Mouse (Mus musculus) MEL (cell line): ENCODE results near the gene Myrfl. TPM values are rescaled to one million over a fixed set of nuclear protein-coding genes. Genes with fewer than 3 reads are reported as not detected.

Experiments
- DNase-seq: peaks from one replicate; pipeline ENCODE4 v3.0.0; 2011; ENCODE audit warnings: low read depth, low spot score
- H3K27ac ChIP-seq: 2 replicates; pipeline ENCODE4 v1.5.1; 2012; ENCODE audit warnings: low read depth, mild to moderate bottlenecking, control low read depth, low read length, moderate library complexity; ENCODE audit not compliant: control insufficient read depth
- H3K27me3 ChIP-seq, 2 experiments: fragments of 150-350 bp in 1 of 2; sonication (generic) in 1 of 2; 2 replicates each; pipeline ENCODE4 v1.6.1; 2012; ENCODE audit warnings: low read length in 2 of 2, mild to moderate bottlenecking in 2 of 2, improper control_type of control experiment in 1 of 2, moderate library complexity in 1 of 2; ENCODE audit not compliant: insufficient read depth in 2 of 2, control insufficient read depth in 1 of 2
- H3K36me3 ChIP-seq, 2 experiments: 2 replicates each; pipeline ENCODE4 v1.6.1; 2012 to 2014; ENCODE audit warnings: low read length in 2 of 2, improper control_type of control experiment in 1 of 2, inconsistent platforms in 1 of 2, mild to moderate bottlenecking in 1 of 2; ENCODE audit not compliant: insufficient read depth in 2 of 2, control insufficient read depth in 1 of 2
- H3K4me1 ChIP-seq, 2 experiments: fragments of 150-350 bp in 1 of 2; sonication (generic) in 1 of 2; 2 replicates each; pipeline ENCODE4 v1.6.1; 2012; ENCODE audit warnings: low read length in 2 of 2, improper control_type of control experiment in 1 of 2, mild to moderate bottlenecking in 1 of 2; ENCODE audit not compliant: insufficient read depth in 2 of 2, control insufficient read depth in 1 of 2
- H3K4me3 ChIP-seq, 2 experiments: fragments of 150-350 bp in 1 of 2; sonication (generic) in 1 of 2; 2 replicates each; pipeline ENCODE4 v1.5.1; 2012; ENCODE audit warnings: low read depth in 2 of 2, low read length in 2 of 2, mild to moderate bottlenecking in 2 of 2, moderate library complexity in 2 of 2, control low read depth in 1 of 2, improper control_type of control experiment in 1 of 2; ENCODE audit not compliant: control insufficient read depth in 1 of 2, insufficient read depth in 1 of 2
- H3K79me2 ChIP-seq: 2 replicates; pipeline ENCODE4 v1.6.1; 2012; ENCODE audit warnings: mild to moderate bottlenecking, low read length, moderate library complexity; ENCODE audit not compliant: control insufficient read depth, poor library complexity, insufficient read depth
- H3K9ac ChIP-seq: 2 replicates; pipeline ENCODE4 v1.6.1; 2012; ENCODE audit warnings: low read depth, mild to moderate bottlenecking, control low read depth, low read length, moderate library complexity; ENCODE audit not compliant: control insufficient read depth, poor library complexity, severe bottlenecking
- H3K9me3 ChIP-seq: fragments of 150-350 bp; sonication (generic); replicated peaks from 2 replicates; pipeline ENCODE4 v1.6.1; 2012; ENCODE audit warnings: mild to moderate bottlenecking, low read length, improper control_type of control experiment, moderate library complexity; ENCODE audit not compliant: insufficient read depth
- CHD2 ChIP-seq: IDR thresholded peaks from 2 replicates; pipeline ENCODE4 v1.6.1; 2011; ENCODE audit warnings: low read length, improper control_type of control experiment
- E2F4 ChIP-seq: IDR thresholded peaks from 2 replicates; pipeline ENCODE4 v1.6.1; 2011; ENCODE audit warnings: low read depth, low read length, improper control_type of control experiment, borderline replicate concordance
- GATA1 ChIP-seq: IDR thresholded peaks from 2 replicates; pipeline ENCODE4 v1.6.1; 2011; ENCODE audit warnings: low read depth, low read length, improper control_type of control experiment
- JUND ChIP-seq: IDR thresholded peaks from 2 replicates; pipeline ENCODE4 v1.6.1; 2011; ENCODE audit warnings: low read depth, mild to moderate bottlenecking, improper control_type of control experiment, low read length
- MAX ChIP-seq: IDR thresholded peaks from 2 replicates; pipeline ENCODE4 v1.6.1; 2011; ENCODE audit warnings: low read length, improper control_type of control experiment
- MXI1 ChIP-seq: IDR thresholded peaks from 2 replicates; pipeline ENCODE4 v1.6.1; 2011; ENCODE audit warnings: mild to moderate bottlenecking, low read depth, low read length, improper control_type of control experiment
- MYC ChIP-seq: IDR thresholded peaks from 2 replicates; pipeline ENCODE4 v1.6.1; 2011; ENCODE audit warnings: low read depth, mild to moderate bottlenecking, low read length, improper control_type of control experiment, moderate library complexity
- POLR2AphosphoS5 ChIP-seq: IDR thresholded peaks from 2 replicates; pipeline ENCODE4 v1.6.1; 2012; ENCODE audit warnings: low read depth, borderline replicate concordance, mild to moderate bottlenecking, inconsistent platforms, low read length, moderate library complexity, mixed read lengths
- RAD21 ChIP-seq: IDR thresholded peaks from 2 replicates; pipeline ENCODE4 v1.6.1; 2011; ENCODE audit warnings: mild to moderate bottlenecking, low read depth, low read length, improper control_type of control experiment
- RCOR1 ChIP-seq: IDR thresholded peaks from 2 replicates; pipeline ENCODE4 v1.6.1; 2012; ENCODE audit warnings: low read depth, mild to moderate bottlenecking, inconsistent platforms, low read length, improper control_type of control experiment
- SMC3 ChIP-seq: IDR thresholded peaks from 2 replicates; pipeline ENCODE4 v1.6.1; 2011; ENCODE audit warnings: low read depth, low read length, improper control_type of control experiment
- TBP ChIP-seq: IDR thresholded peaks from 2 replicates; pipeline ENCODE4 v1.8.0; 2011; ENCODE audit warnings: low read depth, low read length, improper control_type of control experiment
- TCF12 ChIP-seq: IDR thresholded peaks from 2 replicates; pipeline ENCODE4 v1.6.1; 2014; ENCODE audit warnings: low read depth, mild to moderate bottlenecking, inconsistent platforms, low read length, improper control_type of control experiment, moderate library complexity
- ZC3H11A ChIP-seq: IDR thresholded peaks from 2 replicates; pipeline ENCODE4 v1.6.1; 2012; ENCODE audit warnings: low read depth, mild to moderate bottlenecking, inconsistent platforms, low read length, improper control_type of control experiment
- ZMIZ1 ChIP-seq: IDR thresholded peaks from 2 replicates; pipeline ENCODE4 v1.6.1; 2012; ENCODE audit warnings: low read depth, mild to moderate bottlenecking, inconsistent platforms, low read length, improper control_type of control experiment, moderate library complexity
- ZNF384 ChIP-seq: IDR thresholded peaks from 2 replicates; pipeline ENCODE4 v1.6.1; 2012; ENCODE audit warnings: low read depth, mild to moderate bottlenecking, inconsistent platforms, low read length, improper control_type of control experiment
- polyA plus RNA-seq, 2 experiments: library from polyadenylated mRNA; stranded (reverse) in 1 of 2; unstranded in 1 of 2; fragments of >175 nt in 1 of 2; fragments of >200 nt in 1 of 2; gene quantifications; 2 replicates each; pipeline versions ENCODE4 v1.2.1 to v1.2.4; 2012; ENCODE audit warnings: low replicate concordance in 2 of 2, low read depth in 1 of 2; ENCODE audit not compliant: insufficient read length in 2 of 2, insufficient read depth in 1 of 2, missing spikeins in 1 of 2
- total RNA-seq: library from RNA; depleted of rRNA; stranded (reverse); fragments of 300-350 nt; gene quantifications from 2 replicates; pipeline ENCODE4 v1.2.3, GENCODE M21; 2012; rRNA removed

Gene Myrfl
- total and polyA plus RNA-seq, 3 experiments = 0.03 TPM; not detected in 2

DNA sequence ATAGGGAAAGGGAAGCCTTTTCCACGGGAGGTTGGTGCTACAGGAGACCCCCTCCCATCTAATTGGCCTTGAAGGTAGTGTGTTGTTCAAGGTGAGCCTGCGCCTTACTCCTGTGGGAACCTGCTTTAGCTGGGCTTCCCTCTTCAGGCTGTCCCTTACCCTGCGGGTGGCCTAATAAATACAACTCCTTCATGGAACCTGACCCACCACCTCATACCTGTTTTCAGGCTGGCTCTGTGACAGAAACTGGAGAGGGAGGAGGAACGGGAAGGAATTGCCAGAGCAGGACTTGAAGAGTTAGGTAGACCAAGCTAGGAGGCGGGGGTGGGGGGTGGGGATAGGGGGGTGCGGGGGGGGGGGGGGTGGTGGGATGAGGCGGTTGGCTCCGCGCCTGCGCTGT, 167.9 kb downstream of the Myrfl start:
- Histone ChIP-seq H3K4me1 (no peaks in the 10 kb centered on the region), H3K9ac (no peak overlapping the region), H3K27ac (no peak overlapping the region), H3K9me3 (no peaks in the 10 kb centered on the region), H3K27me3 (no peaks in the 10 kb centered on the region), H3K4me3 (no peak overlapping the region), H3K36me3 (no peaks in the 10 kb centered on the region), H3K79me2 (no peaks in the 10 kb centered on the region)
- TF ChIP-seq GATA1 = no peak
- TF ChIP-seq MXI1 = no peak
- no peak for TF ChIP-seq MYC
- DNase-seq = no peak

DNA sequence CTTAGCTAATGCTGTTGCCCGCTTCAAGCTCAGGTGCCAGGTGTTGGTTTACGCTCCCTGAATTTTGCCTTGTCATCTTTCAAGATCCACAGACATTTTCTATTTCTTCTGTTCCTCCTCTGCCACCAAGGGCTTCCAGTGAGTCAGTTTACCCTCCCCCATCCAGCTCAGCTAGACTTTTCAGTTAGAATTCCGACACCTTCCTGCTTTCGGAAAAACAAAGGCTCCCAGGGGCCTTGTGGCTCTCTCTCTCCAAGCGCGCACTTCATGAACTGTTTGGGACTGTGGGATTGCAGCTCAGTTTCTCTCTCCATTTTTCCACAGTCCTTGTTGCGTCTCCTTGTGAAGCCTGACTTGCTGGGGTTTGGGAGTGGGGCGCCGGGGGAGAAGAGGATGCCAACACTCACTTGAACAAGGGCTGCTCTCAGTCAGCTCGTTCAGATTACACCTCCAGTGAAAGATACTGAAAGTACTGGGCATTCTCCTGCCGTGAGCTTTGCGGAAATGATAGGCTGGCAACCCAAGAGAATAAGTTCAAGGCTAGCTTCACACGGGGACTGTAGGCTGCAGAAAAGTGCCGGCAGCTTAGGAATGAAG, 168.9 kb downstream of the Myrfl start:
- Histone ChIP-seq H3K27me3 (no peaks in the 10 kb centered on the region), H3K9ac (no peak overlapping the region), H3K4me3 (no peak overlapping the region), H3K79me2 (no peaks in the 10 kb centered on the region), H3K4me1 (no peaks in the 10 kb centered on the region), H3K27ac (no peak overlapping the region), H3K9me3 (no peaks in the 10 kb centered on the region), H3K36me3 (no peaks in the 10 kb centered on the region)
- no peak for TF ChIP-seq GATA1
- TF ChIP-seq SMC3 = no peak
- no peak for TF ChIP-seq CHD2
- no peak for TF ChIP-seq MYC
- no peak for TF ChIP-seq JUND
- TF ChIP-seq ZC3H11A = no peak
- no peak for TF ChIP-seq RCOR1
- TF ChIP-seq ZNF384 = no peak
- no peak for TF ChIP-seq POLR2AphosphoS5
- TF ChIP-seq TBP = no peak
- no peak for TF ChIP-seq TCF12
- TF ChIP-seq RAD21 = no peak
- TF ChIP-seq E2F4 = no peak
- TF ChIP-seq ZMIZ1 = no peak
- TF ChIP-seq MAX = no peak
- no peak for TF ChIP-seq MXI1
- DNase-seq = no peak

Other genes with a start within 250 kb of the Myrfl start
- gene Rab3ip, start 53.9 kb upstream of the Myrfl start, total RNA-seq = 15.2 and 16.8 TPM in 2 replicates
- gene Rab3ip, start 53.9 kb upstream of the Myrfl start, polyA plus RNA-seq = 10 to 100 TPM in 1 of 2 experiments, not detected in 1; 23.2 TPM
- gene Gm10271, start 75.7 kb upstream of the Myrfl start, total RNA-seq = not detected in 2 replicates
- gene Gm10271, start 75.7 kb upstream of the Myrfl start, polyA plus RNA-seq = not detected
- not detected in 2 replicates for gene Best3, start 89.4 kb upstream of the Myrfl start, total RNA-seq
- gene Best3, start 89.4 kb upstream of the Myrfl start, polyA plus RNA-seq = not detected
- gene Lrrc10, start 148.4 kb upstream of the Myrfl start, total RNA-seq = not detected in 2 replicates
- under 1 TPM in 1 of 2 experiments, not detected in 1; 0.18 TPM for gene Lrrc10, start 148.4 kb upstream of the Myrfl start, polyA plus RNA-seq
- 543 and 600 TPM in 2 replicates for gene Cct2, start 166.9 kb upstream of the Myrfl start, total RNA-seq
- 100 to 1,000 TPM in 1 of 2 experiments, not detected in 1; 879 TPM for gene Cct2, start 166.9 kb upstream of the Myrfl start, polyA plus RNA-seq